Mouse (Mus musculus): ENCODE measurements at regions not wholly inside any gene's neighbourhood (a gene's known extent, or its start where the extent isn't known, plus 50 kb on each side); places are given as distances from the start of the nearest gene placed in this dataset.

GRCm38 (mm10) chr15:93003233-93003632 lies 271.7 kb downstream of the Gxylt1 start:
- WGBS = 95% methylated on average over 3 of the region's 3 CpGs

DNA sequence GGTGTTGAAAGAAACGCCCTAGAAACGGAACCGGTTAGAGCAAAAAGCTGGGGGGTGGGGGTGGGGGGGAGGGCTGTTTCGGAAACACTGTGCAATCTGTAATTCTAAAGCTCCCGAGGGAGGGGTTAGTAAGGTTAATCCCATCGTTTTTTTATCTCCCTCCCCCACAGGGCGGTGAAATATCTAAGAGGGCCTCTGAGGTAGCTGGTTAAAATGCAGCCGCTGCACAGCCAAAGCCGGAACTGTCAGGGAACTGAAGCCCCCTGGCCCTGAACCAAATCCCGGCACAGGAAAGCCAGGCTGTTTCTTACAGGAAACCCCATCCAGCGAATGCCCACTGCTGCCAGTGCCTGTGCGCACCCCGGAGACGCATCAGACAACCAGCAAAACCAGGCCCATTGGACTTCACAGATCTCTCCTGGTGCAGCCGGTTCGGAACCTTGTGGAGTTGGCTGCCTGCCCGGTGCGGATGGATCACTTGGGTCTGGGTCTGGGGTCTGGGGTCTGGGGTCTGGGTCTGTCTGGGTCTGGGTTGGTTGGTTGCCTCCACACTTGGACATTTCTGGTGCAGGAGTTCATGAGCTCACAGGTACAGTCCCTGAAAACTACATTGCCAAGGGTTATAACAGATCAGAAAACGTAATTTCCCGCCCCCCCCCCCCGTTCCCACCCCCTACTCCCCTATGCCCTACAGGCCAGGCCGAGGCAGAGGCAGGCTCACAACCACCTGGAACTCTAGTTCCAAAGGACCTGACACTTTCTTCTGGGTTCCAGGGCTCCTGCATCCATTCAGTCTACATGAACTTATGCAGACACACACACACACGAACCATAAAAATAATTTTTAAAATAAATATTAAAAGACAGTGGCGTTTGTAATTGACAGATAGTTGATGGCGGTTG lies 272.7 kb downstream of the Gxylt1 start:
- WGBS = 22% methylated on average over 25 of the region's 25 CpGs
- Histone ChIP-seq H3K27ac (ENCODE audit: control insufficient read depth, insufficient read depth, low read length) (no peak overlapping the region), H3K4me1 (replicated peaks; ENCODE audit: control insufficient read depth, insufficient read depth, low read length) (peaks cover 5% of the 10 kb centered on the region; the same call in 1 of the 2 replicates), H3K27me3 (ENCODE audit: control insufficient read depth, insufficient read depth, low read length) (no peaks in the 10 kb centered on the region), H3K36me3 (ENCODE audit: control insufficient read depth, insufficient read depth, low read length) (no peaks in the 10 kb centered on the region), H3K4me3 (ENCODE audit: control insufficient read depth, insufficient read depth, low read length) (no peak overlapping the region; the same call in 1 of the 2 replicates)
- no peak for DNase-seq
- TF ChIP-seq CTCF (IDR thresholded peaks at IDR 0.05; ENCODE audit: borderline replicate concordance, control insufficient read depth, extremely low read depth, insufficient read depth, low read length, poor library complexity) (no peak), POLR2A (IDR thresholded peaks at IDR 0.05; ENCODE audit: control insufficient read depth, extremely low read depth, insufficient read depth, low read length, poor library complexity) (no peak)

More at GRCm38 (mm10) chr15:93003233-93003632, 271.7 kb downstream of the Gxylt1 start:
- H3K36me3 ChIP-seq (ENCODE audit: control insufficient read depth, insufficient read depth, low read length) = no peaks in the 10 kb centered on the region
- no peaks in the 10 kb centered on the region for H3K27me3 ChIP-seq (ENCODE audit: control insufficient read depth, insufficient read depth, low read length)
- TF ChIP-seq POLR2A (IDR thresholded peaks at IDR 0.05; ENCODE audit: control insufficient read depth, extremely low read depth, insufficient read depth, low read length, poor library complexity) (no peak), CTCF (IDR thresholded peaks at IDR 0.05; ENCODE audit: borderline replicate concordance, control insufficient read depth, extremely low read depth, insufficient read depth, low read length, poor library complexity) (no peak)
- peaks cover 5% of the 10 kb centered on the region; the same call in 1 of the 2 replicates for H3K4me1 ChIP-seq (replicated peaks; ENCODE audit: control insufficient read depth, insufficient read depth, low read length)
- no peak for DNase-seq
- H3K4me3 ChIP-seq (ENCODE audit: control insufficient read depth, insufficient read depth, low read length) = no peak overlapping the region
- H3K27ac ChIP-seq (ENCODE audit: control insufficient read depth, insufficient read depth, low read length) = no peak overlapping the region

DNA sequence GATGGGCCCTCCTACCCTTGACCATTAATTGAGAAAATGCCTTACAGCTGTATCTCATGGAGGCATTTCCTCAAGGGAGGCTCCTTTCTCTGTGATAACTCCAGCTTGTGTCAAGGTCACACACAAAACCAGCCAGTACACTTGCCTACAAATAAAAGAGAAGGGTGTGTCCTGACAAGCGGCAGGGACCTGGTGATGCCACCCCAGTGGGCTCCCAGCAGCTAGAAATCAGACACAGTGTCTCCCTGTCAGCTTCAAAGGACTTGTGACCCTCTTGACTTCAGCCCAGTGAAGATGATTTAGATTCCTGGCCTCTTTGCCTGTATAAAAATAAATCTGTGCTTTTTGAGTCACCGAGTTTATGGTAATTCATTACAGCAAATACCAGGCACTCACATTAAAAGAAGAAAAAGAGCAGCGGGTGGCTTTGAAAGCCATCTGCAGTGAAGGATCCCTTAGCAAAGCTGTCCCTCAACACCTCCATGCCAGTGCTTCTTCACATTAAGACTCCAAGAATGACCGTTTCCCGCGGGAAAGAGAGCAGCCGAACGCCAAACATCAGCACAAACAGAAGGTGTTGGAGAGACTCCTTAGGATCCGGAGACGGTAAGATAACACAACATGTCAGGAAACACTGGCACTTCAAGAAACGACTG lies 273.5 kb downstream of the Gxylt1 start:
- no peaks in the 10 kb centered on the region for H3K36me3 ChIP-seq (ENCODE audit: control insufficient read depth, insufficient read depth, low read length)
- no peaks in the 10 kb centered on the region for H3K27me3 ChIP-seq (ENCODE audit: control insufficient read depth, insufficient read depth, low read length)
- WGBS = 22% methylated on average over 11 of the region's 11 CpGs
- no peak overlapping the region for H3K4me3 ChIP-seq (ENCODE audit: control insufficient read depth, insufficient read depth, low read length)
- no peak for DNase-seq
- H3K4me1 ChIP-seq (replicated peaks; ENCODE audit: control insufficient read depth, insufficient read depth, low read length) = peaks cover 5% of the 10 kb centered on the region; the same call in 1 of the 2 replicates
- TF ChIP-seq CTCF (IDR thresholded peaks at IDR 0.05; ENCODE audit: borderline replicate concordance, control insufficient read depth, extremely low read depth, insufficient read depth, low read length, poor library complexity) = no peak
- TF ChIP-seq POLR2A (IDR thresholded peaks at IDR 0.05; ENCODE audit: control insufficient read depth, extremely low read depth, insufficient read depth, low read length, poor library complexity) = no peak
- H3K27ac ChIP-seq (ENCODE audit: control insufficient read depth, insufficient read depth, low read length) = no peak overlapping the region

- no peak for DNase-seq
- WGBS = 94% methylated on average over 12 of the region's 12 CpGs
- Histone ChIP-seq H3K4me1 (replicated peaks; ENCODE audit: control insufficient read depth, insufficient read depth, low read length) (peaks cover 5% of the 10 kb centered on the region; the same call in 1 of the 2 replicates), H3K27me3 (ENCODE audit: control insufficient read depth, insufficient read depth, low read length) (no peaks in the 10 kb centered on the region), H3K36me3 (ENCODE audit: control insufficient read depth, insufficient read depth, low read length) (no peaks in the 10 kb centered on the region), H3K27ac (ENCODE audit: control insufficient read depth, insufficient read depth, low read length) (no peak overlapping the region), H3K4me3 (ENCODE audit: control insufficient read depth, insufficient read depth, low read length) (no peak overlapping the region)
- no peak for TF ChIP-seq CTCF (IDR thresholded peaks at IDR 0.05; ENCODE audit: borderline replicate concordance, control insufficient read depth, extremely low read depth, insufficient read depth, low read length, poor library complexity)
- TF ChIP-seq POLR2A (IDR thresholded peaks at IDR 0.05; ENCODE audit: control insufficient read depth, extremely low read depth, insufficient read depth, low read length, poor library complexity) = no peak
These were observed 274.9 kb downstream of the Gxylt1 start for GRCm38 (mm10) chr15:93000121-93000520.

GRCm38 (mm10) chr15:92997933-92998332 lies 277.0 kb downstream of the Gxylt1 start:
- no peak for DNase-seq
- peaks cover 5% of the 10 kb centered on the region; the same call in 1 of the 2 replicates for H3K4me1 ChIP-seq (replicated peaks; ENCODE audit: control insufficient read depth, insufficient read depth, low read length)
- no peaks in the 10 kb centered on the region for H3K36me3 ChIP-seq (ENCODE audit: control insufficient read depth, insufficient read depth, low read length)
- no peak overlapping the region for H3K27ac ChIP-seq (ENCODE audit: control insufficient read depth, insufficient read depth, low read length)
- 24% methylated on average over 5 of the region's 5 CpGs for WGBS
- TF ChIP-seq CTCF (IDR thresholded peaks at IDR 0.05; ENCODE audit: borderline replicate concordance, control insufficient read depth, extremely low read depth, insufficient read depth, low read length, poor library complexity) (no peak), POLR2A (IDR thresholded peaks at IDR 0.05; ENCODE audit: control insufficient read depth, extremely low read depth, insufficient read depth, low read length, poor library complexity) (no peak)
- H3K4me3 ChIP-seq (ENCODE audit: control insufficient read depth, insufficient read depth, low read length) = no peak overlapping the region
- H3K27me3 ChIP-seq (ENCODE audit: control insufficient read depth, insufficient read depth, low read length) = no peaks in the 10 kb centered on the region

DNA sequence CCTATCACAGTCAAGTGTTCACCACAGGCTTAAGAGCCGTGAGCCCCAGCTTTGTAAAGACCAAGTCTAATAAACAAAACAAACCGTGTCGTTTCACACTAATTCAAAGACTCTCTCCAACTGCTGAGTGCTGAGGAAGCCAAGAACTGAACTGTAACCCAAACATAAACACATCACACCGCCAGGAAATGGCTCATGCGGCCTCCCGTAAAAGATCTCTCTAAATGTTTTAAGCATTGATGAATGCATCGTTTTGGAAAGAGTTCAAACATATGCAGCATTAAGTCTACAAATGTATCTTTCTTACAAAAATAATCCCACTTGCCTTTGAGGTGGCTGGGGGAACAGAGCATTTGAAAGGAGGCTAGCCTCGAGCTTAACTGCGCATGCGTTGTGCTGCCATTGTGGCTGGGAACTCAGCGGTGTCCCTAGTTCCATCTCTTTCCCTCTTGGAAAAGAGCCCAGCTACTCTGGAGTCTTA lies 280.7 kb downstream of the Gxylt1 start:
- TF ChIP-seq CTCF (IDR thresholded peaks at IDR 0.05; ENCODE audit: borderline replicate concordance, control insufficient read depth, extremely low read depth, insufficient read depth, low read length, poor library complexity) (no peak), POLR2A (IDR thresholded peaks at IDR 0.05; ENCODE audit: control insufficient read depth, extremely low read depth, insufficient read depth, low read length, poor library complexity) (no peak)
- H3K27me3 ChIP-seq (ENCODE audit: control insufficient read depth, insufficient read depth, low read length) = no peaks in the 10 kb centered on the region
- DNase-seq = no peak
- no peak overlapping the region for H3K4me3 ChIP-seq (ENCODE audit: control insufficient read depth, insufficient read depth, low read length)
- H3K36me3 ChIP-seq (ENCODE audit: control insufficient read depth, insufficient read depth, low read length) = no peaks in the 10 kb centered on the region
- no peaks in the 10 kb centered on the region for H3K4me1 ChIP-seq (replicated peaks; ENCODE audit: control insufficient read depth, insufficient read depth, low read length)
- H3K27ac ChIP-seq (ENCODE audit: control insufficient read depth, insufficient read depth, low read length) = no peak overlapping the region
- WGBS = 64% methylated on average over 11 of the region's 11 CpGs

All from thymus, adult 2 months (tissue).